Mouse (Mus musculus): ENCODE measurements around the gene Atp8a1. TPM values are rescaled to one million over a fixed set of nuclear protein-coding genes. Genes with fewer than 3 reads are reported as not detected.

The Atp8a1 gene
- polyA plus RNA-seq, 1 experiment from 2014 or later = 53.6 TPM

GRCm38 (mm10) chr5:67848511-67849014, 1.3 kb upstream of the Atp8a1 start:
- ATAC-seq (ENCODE audit: borderline replicate concordance, extremely low read depth, low FRiP score, low TSS enrichment) = no peak
- 45% methylated on average over 12 of the region's 12 CpGs for WGBS
- Histone ChIP-seq H3K27ac (no peak overlapping the region), H3K4me2 (peak overlapping the region; percentile 94; the same call in 1 of the 2 replicates), H3K4me1 (0 out of 2 replicates have a peak, but pooled peaks cover 8% of the 10 kb centered on the region), H3K9me3 (no peaks in the 10 kb centered on the region), H3K9ac (no peak overlapping the region), H3K27me3 (peaks cover 6% of the 10 kb centered on the region), H3K36me3 (no peaks in the 10 kb centered on the region), H3K4me3 (no peak overlapping the region)

GRCm38 (mm10) chr5:67846361-67847224, 641 bp downstream of the Atp8a1 start:
- peaks cover 6% of the 10 kb centered on the region for H3K27me3 ChIP-seq
- peak overlapping the region; percentile 94 for H3K4me2 ChIP-seq
- no peaks in the 10 kb centered on the region for H3K36me3 ChIP-seq
- peak overlapping the region; percentile 59 for H3K9ac ChIP-seq
- under 1% methylated on average over 39 of the region's 39 CpGs for WGBS
- peak overlapping the region; percentile 83 for H3K4me3 ChIP-seq
- no peak; the same call in 1 of the 2 replicates for ATAC-seq (ENCODE audit: borderline replicate concordance, extremely low read depth, low FRiP score, low TSS enrichment)
- no peaks in the 10 kb centered on the region for H3K9me3 ChIP-seq
- H3K27ac ChIP-seq = peak overlapping the region; percentile 69
- H3K4me1 ChIP-seq = peaks cover 19% of the 10 kb centered on the region

- Histone ChIP-seq H3K4me3 (peak overlapping the region; percentile 83), H3K27me3 (peaks cover 6% of the 10 kb centered on the region), H3K9ac (no peak overlapping the region), H3K9me3 (no peaks in the 10 kb centered on the region), H3K4me2 (peak overlapping the region; percentile 94), H3K4me1 (peaks cover 21% of the 10 kb centered on the region), H3K27ac (peak overlapping the region; percentile 46; the same call in 1 of the 2 replicates), H3K36me3 (no peaks in the 10 kb centered on the region)
- WGBS = 6% methylated on average over 8 of the region's 8 CpGs
- no peak for ATAC-seq (ENCODE audit: borderline replicate concordance, extremely low read depth, low FRiP score, low TSS enrichment)
Observed at GRCm38 (mm10) chr5:67845190-67845691, 2.0 kb downstream of the Atp8a1 start.

GRCm38 (mm10) chr5:67844070-67844469, 3.2 kb downstream of the Atp8a1 start:
- no peaks in the 10 kb centered on the region for H3K9me3 ChIP-seq
- H3K4me2 ChIP-seq = peak overlapping the region; percentile 94
- no peaks in the 10 kb centered on the region for H3K36me3 ChIP-seq
- H3K9ac ChIP-seq = no peak overlapping the region
- H3K27me3 ChIP-seq = peaks cover 6% of the 10 kb centered on the region
- WGBS = 41% methylated on average over 4 of the region's 4 CpGs
- H3K4me1 ChIP-seq = peaks cover 21% of the 10 kb centered on the region
- H3K27ac ChIP-seq = peak overlapping the region; percentile 46
- peak overlapping the region; percentile 83 for H3K4me3 ChIP-seq
- ATAC-seq (ENCODE audit: borderline replicate concordance, extremely low read depth, low FRiP score, low TSS enrichment) = no peak

- Histone ChIP-seq H3K4me2 (peak overlapping the region; percentile 23), H3K4me1 (peaks cover 21% of the 10 kb centered on the region), H3K9me3 (no peaks in the 10 kb centered on the region), H3K27ac (peak overlapping the region; percentile 35; the same call in 1 of the 2 replicates), H3K36me3 (no peaks in the 10 kb centered on the region), H3K27me3 (peaks cover 6% of the 10 kb centered on the region), H3K9ac (no peak overlapping the region), H3K4me3 (no peak overlapping the region)
- ATAC-seq (ENCODE audit: borderline replicate concordance, extremely low read depth, low FRiP score, low TSS enrichment) = no peak
- WGBS = 39% methylated on average over 6 of the region's 6 CpGs
Observed at GRCm38 (mm10) chr5:67842306-67842705, 4.9 kb downstream of the Atp8a1 start.

- H3K4me3 ChIP-seq = no peak overlapping the region
- no peak overlapping the region for H3K9ac ChIP-seq
- no peak for ATAC-seq (ENCODE audit: borderline replicate concordance, extremely low read depth, low FRiP score, low TSS enrichment)
- no peaks in the 10 kb centered on the region for H3K9me3 ChIP-seq
- no peaks in the 10 kb centered on the region for H3K27me3 ChIP-seq
- H3K4me2 ChIP-seq = no peak overlapping the region
- WGBS = 82% methylated on average over 5 of the region's 5 CpGs
- H3K4me1 ChIP-seq = 0 out of 2 replicates have a peak, but pooled peaks cover 3% of the 10 kb centered on the region
- 0 out of 2 replicates have a peak, but pooled peaks cover 5% of the 10 kb centered on the region for H3K36me3 ChIP-seq
- H3K27ac ChIP-seq = no peak overlapping the region
Observed at GRCm38 (mm10) chr5:67833841-67834240, 13.4 kb downstream of the Atp8a1 start.

- H3K4me2 ChIP-seq = no peak overlapping the region
- ATAC-seq (ENCODE audit: borderline replicate concordance, extremely low read depth, low FRiP score, low TSS enrichment) = no peak
Observed at GRCm38 (mm10) chr5:67831293-67832147, 15.7 kb downstream of the Atp8a1 start.

GRCm38 (mm10) chr5:67828356-67828755, 18.9 kb downstream of the Atp8a1 start:
- H3K27me3 ChIP-seq = no peaks in the 10 kb centered on the region

More at GRCm38 (mm10) chr5:67831293-67832147, 15.7 kb downstream of the Atp8a1 start:
- Histone ChIP-seq H3K27ac (no peak overlapping the region; the same call in 1 of the 2 replicates), H3K36me3 (0 out of 2 replicates have a peak, but pooled peaks cover 1% of the 10 kb centered on the region), H3K27me3 (no peaks in the 10 kb centered on the region), H3K4me3 (no peak overlapping the region), H3K4me1 (0 out of 2 replicates have a peak, but pooled peaks cover 3% of the 10 kb centered on the region), H3K9ac (no peak overlapping the region), H3K9me3 (no peaks in the 10 kb centered on the region)
- 65% methylated on average over 10 of the region's 10 CpGs for WGBS

GRCm38 (mm10) chr5:67826935-67827334, 20.3 kb downstream of the Atp8a1 start:
- Histone ChIP-seq H3K4me3 (no peak overlapping the region), H3K9me3 (no peaks in the 10 kb centered on the region), H3K36me3 (no peaks in the 10 kb centered on the region), H3K27me3 (no peaks in the 10 kb centered on the region), H3K4me1 (peaks cover 14% of the 10 kb centered on the region; the same call in 1 of the 2 replicates), H3K9ac (no peak overlapping the region), H3K27ac (no peak overlapping the region), H3K4me2 (no peak overlapping the region)
- WGBS = 91% methylated on average over 3 of the region's 3 CpGs
- no peak for ATAC-seq (ENCODE audit: borderline replicate concordance, extremely low read depth, low FRiP score, low TSS enrichment)

More at GRCm38 (mm10) chr5:67828356-67828755, 18.9 kb downstream of the Atp8a1 start:
- Histone ChIP-seq H3K4me3 (no peak overlapping the region), H3K4me2 (no peak overlapping the region), H3K27ac (no peak overlapping the region), H3K4me1 (peaks cover 10% of the 10 kb centered on the region; the same call in 1 of the 2 replicates), H3K36me3 (no peaks in the 10 kb centered on the region), H3K9me3 (no peaks in the 10 kb centered on the region), H3K9ac (no peak overlapping the region)
- WGBS = 85% methylated on average over 3 of the region's 3 CpGs
- no peak; the same call in 1 of the 2 replicates for ATAC-seq (ENCODE audit: borderline replicate concordance, extremely low read depth, low FRiP score, low TSS enrichment)

- Histone ChIP-seq H3K9ac (no peak overlapping the region), H3K4me1 (peaks cover 13% of the 10 kb centered on the region; the same call in 1 of the 2 replicates), H3K27ac (no peak overlapping the region), H3K4me3 (no peak overlapping the region), H3K27me3 (no peaks in the 10 kb centered on the region), H3K9me3 (no peaks in the 10 kb centered on the region), H3K4me2 (no peak overlapping the region), H3K36me3 (no peaks in the 10 kb centered on the region)
- WGBS = 75% methylated on average over 9 of the region's 9 CpGs
- ATAC-seq (ENCODE audit: borderline replicate concordance, extremely low read depth, low FRiP score, low TSS enrichment) = no peak
Observed at GRCm38 (mm10) chr5:67826278-67826677, 21.0 kb downstream of the Atp8a1 start.

GRCm38 (mm10) chr5:67824600-67824999, 22.6 kb downstream of the Atp8a1 start:
- Histone ChIP-seq H3K36me3 (no peaks in the 10 kb centered on the region), H3K4me3 (no peak overlapping the region), H3K9ac (no peak overlapping the region), H3K27me3 (no peaks in the 10 kb centered on the region), H3K4me2 (no peak overlapping the region), H3K4me1 (peaks cover 11% of the 10 kb centered on the region; the same call in 1 of the 2 replicates), H3K9me3 (no peaks in the 10 kb centered on the region), H3K27ac (no peak overlapping the region)
- ATAC-seq (ENCODE audit: borderline replicate concordance, extremely low read depth, low FRiP score, low TSS enrichment) = no peak
- 65% methylated on average over 2 of the region's 2 CpGs for WGBS

Data from lung, embryonic 15.5 days (tissue).